Mouse (Mus musculus) embryonic facial prominence, embryonic 14.5 days (tissue): Measurements from ENCODE around the gene Gm28230. TPM values are rescaled to one million over a fixed set of nuclear protein-coding genes. Genes with fewer than 3 reads are reported as not detected.

Experiments
- ATAC-seq: fragments of 200-750 bp; cut with Nextera tagmentation; 2 replicates; pipeline ENCODE4 v1.8.0; 2017; ENCODE audit warnings: low read depth, moderate number of reproducible peaks, moderate TSS enrichment
- DNase-seq: peaks from one replicate; pipeline ENCODE4 v3.0.0-alpha.2; 2015; ENCODE audit warnings: low spot score
- H3K27ac ChIP-seq: fragments of 300-500 bp; sonication (generic); replicated peaks from 2 replicates; pipeline ENCODE4 v1.5.1; 2014; ENCODE audit warnings: low read depth, mild to moderate bottlenecking, low read length, moderate library complexity
- H3K27me3 ChIP-seq: fragments of 300-500 bp; sonication (generic); replicated peaks from 2 replicates; pipeline ENCODE4 v1.6.1; 2014; ENCODE audit warnings: low read length; ENCODE audit not compliant: control insufficient read depth, insufficient read depth
- H3K36me3 ChIP-seq: fragments of 300-500 bp; sonication (generic); 2 replicates; pipeline ENCODE4 v1.6.1; 2014; ENCODE audit warnings: low read length, mixed read lengths; ENCODE audit not compliant: control insufficient read depth, insufficient read depth
- H3K4me1 ChIP-seq: fragments of 300-500 bp; sonication (generic); 2 replicates; pipeline ENCODE4 v1.6.1; 2014; ENCODE audit warnings: antibody characterized with exemption, low read length; ENCODE audit not compliant: control insufficient read depth, insufficient read depth
- H3K4me2 ChIP-seq: fragments of 300-500 bp; sonication (generic); 2 replicates; pipeline ENCODE4 v1.6.1; 2014; ENCODE audit warnings: low read depth, mild to moderate bottlenecking, low read length, moderate library complexity, mixed read lengths
- H3K4me3 ChIP-seq: fragments of 300-500 bp; sonication (generic); 2 replicates; pipeline ENCODE4 v1.5.1; 2014; ENCODE audit warnings: low read depth, mild to moderate bottlenecking, low read length
- H3K9ac ChIP-seq: fragments of 300-500 bp; sonication (generic); 2 replicates; pipeline ENCODE4 v1.6.1; 2014; ENCODE audit warnings: low read depth, mild to moderate bottlenecking, low read length, moderate library complexity, mixed read lengths
- H3K9me3 ChIP-seq: fragments of 300-500 bp; sonication (generic); 2 replicates; pipeline ENCODE4 v1.6.1; 2016; ENCODE audit warnings: low read length; ENCODE audit not compliant: control insufficient read depth
- WGBS: fragments of 180-500 bp; shearing (Covaris S2); extraction: QIAGEN DNeasy Blood & Tissue Kit; methylation state at CpG from one replicate; pipeline ENCODE4 v1.1.7; 2014; 5-methylcytosine and 5-hydroxymethylcytosine counted together
- polyA plus RNA-seq: library from polyadenylated mRNA; unstranded; fragments of >200 nt; fragmentation: Nextera tagmentation; extraction: Ambion mirVana; gene quantifications from 2 replicates; pipeline ENCODE4 v1.2.1, GENCODE M21; 2014

Gm28230 gene
- polyA plus RNA-seq, 1 experiment from 2014 or later, result not detected

GRCm38 (mm10) chr2:74733317-74733661, 6.8 kb downstream of the Gm28230 start:
- Histone ChIP-seq H3K4me3 (peak overlapping the region; percentile 28), H3K9me3 (no peaks in the 10 kb centered on the region), H3K36me3 (no peaks in the 10 kb centered on the region), H3K27ac (no peak overlapping the region; the same call in 1 of the 2 replicates), H3K9ac (peak overlapping the region; percentile 19; the same call in 1 of the 2 replicates), H3K4me1 (no peaks in the 10 kb centered on the region; the same call in 1 of the 2 replicates), H3K27me3 (peaks cover 97% of the 10 kb centered on the region), H3K4me2 (peak overlapping the region; percentile 46)
- no peak for DNase-seq
- no peak for ATAC-seq
- 1% methylated on average over 16 of the region's 16 CpGs for WGBS

- Histone ChIP-seq H3K36me3 (no peaks in the 10 kb centered on the region), H3K4me3 (0 out of 2 replicates have a peak overlapping the region, but pooled peaks have one; percentile 28), H3K4me2 (peak overlapping the region; percentile 46; the same call in 1 of the 2 replicates), H3K4me1 (no peaks in the 10 kb centered on the region; the same call in 1 of the 2 replicates), H3K27me3 (peaks cover 97% of the 10 kb centered on the region), H3K27ac (no peak overlapping the region), H3K9ac (no peak overlapping the region), H3K9me3 (no peaks in the 10 kb centered on the region)
- ATAC-seq, result no peak
- no peak for DNase-seq
- WGBS, result 2% methylated on average over 6 of the region's 6 CpGs
Measured at GRCm38 (mm10) chr2:74733765-74734164, 7.2 kb downstream of the Gm28230 start.

GRCm38 (mm10) chr2:74734451-74734850, 7.9 kb downstream of the Gm28230 start:
- no peaks in the 10 kb centered on the region for H3K36me3 ChIP-seq
- WGBS, result 1% methylated on average over 13 of the region's 13 CpGs
- no peak overlapping the region for H3K9ac ChIP-seq
- no peak for DNase-seq
- ATAC-seq, result no peak
- peak overlapping the region; percentile 46; the same call in 1 of the 2 replicates for H3K4me2 ChIP-seq
- H3K4me1 ChIP-seq, result no peaks in the 10 kb centered on the region; the same call in 1 of the 2 replicates
- peaks cover 97% of the 10 kb centered on the region for H3K27me3 ChIP-seq
- H3K27ac ChIP-seq, result peak overlapping the region; percentile 39; the same call in 1 of the 2 replicates
- no peak overlapping the region; the same call in none of the 2 replicates for H3K4me3 ChIP-seq
- H3K9me3 ChIP-seq, result no peaks in the 10 kb centered on the region

- Histone ChIP-seq H3K4me3 (peak overlapping the region; percentile 29; the same call in 1 of the 2 replicates), H3K4me1 (no peaks in the 10 kb centered on the region; the same call in 1 of the 2 replicates), H3K27me3 (peaks cover 98% of the 10 kb centered on the region), H3K36me3 (no peaks in the 10 kb centered on the region), H3K27ac (no peak overlapping the region; the same call in 1 of the 2 replicates), H3K9ac (peak overlapping the region; percentile 42; the same call in 1 of the 2 replicates), H3K9me3 (no peaks in the 10 kb centered on the region), H3K4me2 (peak overlapping the region; percentile 46)
- DNase-seq (no peak), ATAC-seq (no peak)
- WGBS, result 3% methylated on average over 27 of the region's 27 CpGs
Measured at GRCm38 (mm10) chr2:74734996-74735811, 8.7 kb downstream of the Gm28230 start.

GRCm38 (mm10) chr2:74735851-74736687, 9.5 kb downstream of the Gm28230 start:
- 4% methylated on average over 33 of the region's 42 CpGs for WGBS
- H3K4me3 ChIP-seq, result peak overlapping the region; percentile 29
- ATAC-seq (no peak), DNase-seq (no peak)
- no peaks in the 10 kb centered on the region for H3K36me3 ChIP-seq
- H3K9ac ChIP-seq, result peak overlapping the region; percentile 42
- H3K27me3 ChIP-seq, result peaks cover 98% of the 10 kb centered on the region
- peak overlapping the region; percentile 46 for H3K4me2 ChIP-seq
- H3K9me3 ChIP-seq, result no peaks in the 10 kb centered on the region
- no peaks in the 10 kb centered on the region; the same call in 1 of the 2 replicates for H3K4me1 ChIP-seq
- no peak overlapping the region; the same call in 1 of the 2 replicates for H3K27ac ChIP-seq

- H3K4me1 ChIP-seq, result no peaks in the 10 kb centered on the region; the same call in 1 of the 2 replicates
Measured at GRCm38 (mm10) chr2:74736688-74737577, 10.4 kb downstream of the Gm28230 start.

GRCm38 (mm10) chr2:74737578-74738070, 11.1 kb downstream of the Gm28230 start:
- H3K9me3 ChIP-seq, result no peaks in the 10 kb centered on the region
- H3K4me1 ChIP-seq, result no peaks in the 10 kb centered on the region; the same call in 1 of the 2 replicates
- peaks cover 97% of the 10 kb centered on the region for H3K27me3 ChIP-seq
- no peak overlapping the region for H3K27ac ChIP-seq
- H3K4me3 ChIP-seq, result peak overlapping the region; percentile 13; the same call in 1 of the 2 replicates
- ATAC-seq, result no peak
- 1% methylated on average over 7 of the region's 7 CpGs for WGBS
- DNase-seq, result peak; percentile 61
- H3K36me3 ChIP-seq, result no peaks in the 10 kb centered on the region
- no peak overlapping the region for H3K9ac ChIP-seq
- H3K4me2 ChIP-seq, result peak overlapping the region; percentile 35; the same call in 1 of the 2 replicates

More at GRCm38 (mm10) chr2:74736688-74737577, 10.4 kb downstream of the Gm28230 start:
- DNase-seq (no peak), ATAC-seq (no peak)
- Histone ChIP-seq H3K4me2 (peak overlapping the region; percentile 46), H3K27ac (no peak overlapping the region; the same call in 1 of the 2 replicates), H3K9me3 (no peaks in the 10 kb centered on the region), H3K4me3 (peak overlapping the region; percentile 29), H3K36me3 (no peaks in the 10 kb centered on the region), H3K9ac (peak overlapping the region; percentile 42), H3K27me3 (peaks cover 97% of the 10 kb centered on the region)
- WGBS, result 4% methylated on average over 15 of the region's 15 CpGs
